Mouse (Mus musculus) kidney, embryonic 16.5 days (tissue): Measurements from ENCODE around the gene Rpsa. TPM values are rescaled to one million over a fixed set of nuclear protein-coding genes. Genes with fewer than 3 reads are reported as not detected.

Experiments used
- ATAC-seq: fragments of 200-750 bp; cut with Nextera tagmentation; 2 replicates; pipeline ENCODE4 v1.8.0; 2017; ENCODE audit warnings: moderate TSS enrichment; ENCODE audit not compliant: low FRiP score, low TSS enrichment
- H3K27ac ChIP-seq: fragments of 300-500 bp; sonication (generic); 2 replicates; pipeline ENCODE4 v1.5.1; 2014; ENCODE audit warnings: low read length
- H3K27me3 ChIP-seq: fragments of 300-500 bp; sonication (generic); 2 replicates; pipeline ENCODE4 v1.6.1; 2014; ENCODE audit warnings: low read length, control low read depth, mixed read lengths; ENCODE audit not compliant: insufficient read depth
- H3K36me3 ChIP-seq: fragments of 300-500 bp; sonication (generic); 2 replicates; pipeline ENCODE4 v1.6.1; 2014; ENCODE audit warnings: low read length, control low read depth, mixed read lengths; ENCODE audit not compliant: insufficient read depth
- H3K4me1 ChIP-seq: fragments of 300-500 bp; sonication (generic); 2 replicates; pipeline ENCODE4 v1.6.1; 2014; ENCODE audit warnings: low read length, control low read depth, mixed read lengths; ENCODE audit not compliant: insufficient read depth
- H3K4me2 ChIP-seq: fragments of 300-500 bp; sonication (generic); replicated peaks from 2 replicates; pipeline ENCODE4 v1.6.1; 2014; ENCODE audit warnings: low read depth, low read length
- H3K4me3 ChIP-seq: fragments of 300-500 bp; sonication (generic); 2 replicates; pipeline ENCODE4 v1.5.1; 2014; ENCODE audit warnings: mild to moderate bottlenecking, low read length
- H3K9ac ChIP-seq: fragments of 300-500 bp; sonication (generic); replicated peaks from 2 replicates; pipeline ENCODE4 v1.6.1; 2014; ENCODE audit warnings: low read length
- H3K9me3 ChIP-seq: fragments of 300-500 bp; sonication (generic); 2 replicates; pipeline ENCODE4 v1.6.1; 2016; ENCODE audit warnings: low read length, control low read depth
- WGBS: fragments of 180-500 bp; shearing (Covaris S2); extraction: QIAGEN DNeasy Blood & Tissue Kit; methylation state at CpG from one replicate; pipeline ENCODE4 v1.1.7; 2014; 5-methylcytosine and 5-hydroxymethylcytosine counted together
- polyA plus RNA-seq: library from polyadenylated mRNA; unstranded; fragments of >200 nt; fragmentation: Nextera tagmentation; extraction: Ambion mirVana; gene quantifications from 2 replicates; pipeline ENCODE4 v1.2.1, GENCODE M21; 2015

Gene Rpsa
- 1,478 and 1,498 TPM in 2 replicates for polyA plus RNA-seq

GRCm38 (mm10) chr9:120127538-120128251 lies at the start of gene Rpsa:
TSS of gene Rpsa (plus strand) at chr9:120127689.
- peak within 1 kb of the TSS; percentile 100 for H3K9ac ChIP-seq
- H3K27me3 ChIP-seq: no peaks in the 10 kb centered on the region
- peak; percentile 98 for ATAC-seq
- H3K4me2 ChIP-seq: peak within 1 kb of the TSS; percentile 90
- H3K4me1 ChIP-seq: peaks cover 15% of the 10 kb centered on the region
- peak within 1 kb of the TSS; percentile 100 for H3K4me3 ChIP-seq
- H3K36me3 ChIP-seq: peaks cover 52% of the 10 kb centered on the region
- peak within 1 kb of the TSS; percentile 94 for H3K27ac ChIP-seq
- no peaks in the 10 kb centered on the region for H3K9me3 ChIP-seq
- WGBS: under 1% methylated on average over 72 of the region's 72 CpGs

GRCm38 (mm10) chr9:120078241-120078640 lies 49.2 kb upstream of the Rpsa start:
- H3K36me3 ChIP-seq: no peaks in the 10 kb centered on the region
- WGBS: 89% methylated on average over 3 of the region's 3 CpGs
- ATAC-seq: no peak
- H3K27ac ChIP-seq: no peak overlapping the region
- H3K9me3 ChIP-seq: no peaks in the 10 kb centered on the region
- no peaks in the 10 kb centered on the region for H3K4me1 ChIP-seq
- H3K27me3 ChIP-seq: no peaks in the 10 kb centered on the region
- H3K9ac ChIP-seq: no peak overlapping the region
- no peak overlapping the region for H3K4me3 ChIP-seq
- no peak overlapping the region for H3K4me2 ChIP-seq

- H3K4me2 ChIP-seq: no peak overlapping the region
- no peaks in the 10 kb centered on the region for H3K27me3 ChIP-seq
- ATAC-seq: no peak
- no peaks in the 10 kb centered on the region for H3K36me3 ChIP-seq
- H3K9me3 ChIP-seq: no peaks in the 10 kb centered on the region
- H3K9ac ChIP-seq: no peak overlapping the region
- no peak overlapping the region for H3K27ac ChIP-seq
- no peaks in the 10 kb centered on the region for H3K4me1 ChIP-seq
- WGBS: 70% methylated on average over 7 of the region's 7 CpGs
- no peak overlapping the region for H3K4me3 ChIP-seq
These were observed 47.6 kb upstream of the Rpsa start for GRCm38 (mm10) chr9:120079901-120080300.

GRCm38 (mm10) chr9:120080546-120081108 lies 46.9 kb upstream of the Rpsa start:
- Histone ChIP-seq H3K9ac (no peak overlapping the region), H3K4me3 (no peak overlapping the region), H3K9me3 (no peaks in the 10 kb centered on the region), H3K27me3 (no peaks in the 10 kb centered on the region), H3K36me3 (no peaks in the 10 kb centered on the region), H3K4me2 (no peak overlapping the region), H3K4me1 (no peaks in the 10 kb centered on the region), H3K27ac (no peak overlapping the region)
- WGBS: 78% methylated on average over 8 of the region's 8 CpGs
- ATAC-seq: no peak

- Histone ChIP-seq H3K27ac (no peak overlapping the region), H3K4me2 (no peak overlapping the region), H3K9ac (no peak overlapping the region), H3K4me1 (no peaks in the 10 kb centered on the region), H3K27me3 (no peaks in the 10 kb centered on the region), H3K36me3 (no peaks in the 10 kb centered on the region), H3K9me3 (no peaks in the 10 kb centered on the region), H3K4me3 (no peak overlapping the region)
- ATAC-seq: no peak
- 72% methylated on average over 6 of the region's 6 CpGs for WGBS
These were observed 46.2 kb upstream of the Rpsa start for GRCm38 (mm10) chr9:120081247-120081646.

GRCm38 (mm10) chr9:120081967-120082366 lies 45.5 kb upstream of the Rpsa start:
- H3K4me1 ChIP-seq: no peaks in the 10 kb centered on the region
- H3K27ac ChIP-seq: no peak overlapping the region
- H3K4me2 ChIP-seq: no peak overlapping the region
- H3K27me3 ChIP-seq: no peaks in the 10 kb centered on the region
- no peak overlapping the region for H3K9ac ChIP-seq
- WGBS: 83% methylated on average over 5 of the region's 5 CpGs
- no peak overlapping the region for H3K4me3 ChIP-seq
- no peak for ATAC-seq
- H3K9me3 ChIP-seq: no peaks in the 10 kb centered on the region
- H3K36me3 ChIP-seq: no peaks in the 10 kb centered on the region

- Histone ChIP-seq H3K4me3 (no peak overlapping the region), H3K9me3 (no peaks in the 10 kb centered on the region), H3K27me3 (no peaks in the 10 kb centered on the region), H3K9ac (no peak overlapping the region), H3K4me1 (no peaks in the 10 kb centered on the region), H3K4me2 (no peak overlapping the region), H3K36me3 (no peaks in the 10 kb centered on the region), H3K27ac (no peak overlapping the region)
- ATAC-seq: no peak
- 86% methylated on average over 4 of the region's 4 CpGs for WGBS
These were observed 44.8 kb upstream of the Rpsa start for GRCm38 (mm10) chr9:120082691-120083090.

GRCm38 (mm10) chr9:120083158-120083894 lies 44.2 kb upstream of the Rpsa start:
- Histone ChIP-seq H3K4me3 (no peak overlapping the region), H3K36me3 (no peaks in the 10 kb centered on the region), H3K4me2 (no peak overlapping the region), H3K27ac (no peak overlapping the region), H3K9ac (no peak overlapping the region), H3K27me3 (no peaks in the 10 kb centered on the region), H3K9me3 (no peaks in the 10 kb centered on the region), H3K4me1 (no peaks in the 10 kb centered on the region)
- no peak for ATAC-seq
- WGBS: 80% methylated on average over 18 of the region's 18 CpGs

GRCm38 (mm10) chr9:120084406-120084805 lies 43.1 kb upstream of the Rpsa start:
- Histone ChIP-seq H3K9me3 (0 out of 2 replicates have a peak, but pooled peaks cover 4% of the 10 kb centered on the region), H3K9ac (no peak overlapping the region), H3K4me3 (no peak overlapping the region), H3K36me3 (no peaks in the 10 kb centered on the region), H3K4me1 (no peaks in the 10 kb centered on the region), H3K27me3 (no peaks in the 10 kb centered on the region), H3K27ac (no peak overlapping the region), H3K4me2 (no peak overlapping the region)
- 87% methylated on average over 9 of the region's 9 CpGs for WGBS
- ATAC-seq: no peak

- Histone ChIP-seq H3K9me3 (0 out of 2 replicates have a peak, but pooled peaks cover 6% of the 10 kb centered on the region), H3K4me1 (no peaks in the 10 kb centered on the region), H3K36me3 (no peaks in the 10 kb centered on the region), H3K4me3 (no peak overlapping the region), H3K9ac (no peak overlapping the region), H3K27me3 (no peaks in the 10 kb centered on the region), H3K27ac (no peak overlapping the region), H3K4me2 (no peak overlapping the region)
- 94% methylated on average over 7 of the region's 7 CpGs for WGBS
- ATAC-seq: no peak
These were observed 38.4 kb upstream of the Rpsa start for GRCm38 (mm10) chr9:120089125-120089524.
